Mouse (Mus musculus): ENCODE results near the gene Arhgap28.

Arhgap28 gene

DNA sequence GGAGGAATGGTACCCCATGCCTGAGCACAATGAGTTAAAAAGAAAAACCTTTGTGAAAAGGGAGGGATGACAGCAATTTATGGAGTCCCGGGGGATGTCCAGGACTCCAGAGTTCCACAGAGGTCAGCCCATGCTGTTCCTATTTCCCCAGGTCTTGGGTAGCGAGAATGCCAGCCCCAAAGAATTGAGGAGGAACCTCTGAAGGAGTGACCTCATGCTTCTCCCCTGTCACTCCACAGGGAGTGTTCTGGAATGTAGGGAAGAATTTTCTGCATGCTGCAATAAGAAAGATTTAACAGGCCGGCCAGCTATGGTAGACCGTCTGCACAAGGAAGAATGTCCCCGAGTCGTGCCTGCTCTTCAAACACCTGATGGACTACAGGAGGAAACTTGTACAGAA lies 72.5 kb downstream of the Arhgap28 start:
- DNase-seq (ENCODE audit: low spot score): no peak

DNA sequence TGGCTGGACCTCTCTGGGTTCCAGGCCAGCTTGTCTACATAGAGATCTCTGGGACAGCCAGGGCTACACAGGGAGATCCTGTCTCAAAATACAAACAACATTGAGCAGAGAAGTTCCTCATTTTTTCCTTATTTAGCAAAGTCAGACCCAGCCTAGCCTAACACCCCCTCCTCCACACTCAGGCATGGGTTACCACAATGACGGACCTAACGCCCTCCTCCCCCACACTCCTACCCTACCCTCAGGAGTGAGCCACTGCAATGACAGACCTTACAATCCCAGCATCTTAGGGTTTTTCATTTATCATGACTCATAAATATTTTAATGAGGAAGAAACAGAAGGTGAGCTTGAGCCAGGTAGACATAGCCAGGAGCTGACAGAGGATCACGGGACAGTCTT lies 73.0 kb downstream of the Arhgap28 start:
- DNase-seq (ENCODE audit: low spot score): no peak

DNA sequence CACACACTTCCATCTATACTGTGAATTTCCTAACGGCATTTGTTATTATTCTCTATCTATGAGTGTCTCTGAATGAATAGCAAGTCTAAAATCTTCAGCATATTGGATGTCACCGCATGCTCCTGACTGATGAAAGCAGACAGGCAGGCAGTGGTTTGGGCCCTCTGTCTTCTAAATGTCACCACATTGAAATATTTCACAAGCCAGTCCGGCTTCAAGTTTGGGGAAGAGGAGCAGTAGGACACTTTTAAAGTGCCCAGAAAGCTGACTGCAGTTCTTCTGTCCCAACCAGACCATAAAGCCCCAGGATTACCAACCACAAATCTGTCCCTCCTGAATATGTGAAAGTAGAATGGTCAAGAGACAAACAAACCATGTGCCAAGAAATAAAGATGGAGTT lies 73.5 kb downstream of the Arhgap28 start:
- DNase-seq (ENCODE audit: low spot score): no peak

DNA sequence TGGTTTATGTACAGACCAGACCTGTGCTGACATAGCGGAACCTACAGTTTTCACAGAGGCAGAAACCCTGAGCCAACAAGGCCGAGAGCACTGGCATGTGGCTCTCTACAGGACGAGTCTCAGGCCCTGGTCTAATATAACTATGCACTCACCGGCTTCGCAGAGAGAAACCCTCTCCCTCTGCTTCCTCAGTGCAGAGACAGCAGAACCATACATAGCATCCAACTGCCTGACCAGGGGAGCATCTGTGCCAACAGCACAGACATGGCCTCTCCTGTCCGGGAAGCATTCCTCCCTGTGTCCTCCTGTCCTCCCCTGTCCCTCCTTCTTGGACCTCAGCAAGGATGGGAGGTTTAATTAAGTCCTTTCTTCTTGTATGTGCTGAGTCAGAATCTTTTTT lies 75.6 kb downstream of the Arhgap28 start:
- DNase-seq (ENCODE audit: low spot score): no peak

DNA sequence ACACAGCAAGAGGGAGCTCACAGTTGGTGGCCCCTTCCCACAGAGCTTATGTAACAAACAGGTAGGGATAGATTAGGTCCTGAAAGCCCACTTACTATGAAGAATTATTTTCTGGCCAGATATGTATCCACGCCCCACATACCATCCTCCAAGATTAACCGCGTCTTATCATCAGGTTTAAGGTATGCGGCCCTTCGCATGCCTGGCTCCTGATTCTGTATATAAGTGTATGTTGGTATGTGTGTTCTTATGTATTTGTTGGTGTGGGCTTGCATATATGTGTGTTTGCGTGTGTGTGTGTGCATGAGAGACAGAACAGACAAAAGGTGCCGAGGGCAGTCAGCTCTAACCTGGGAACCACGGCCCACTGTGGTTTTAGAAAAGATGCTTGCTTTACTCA lies 76.1 kb downstream of the Arhgap28 start:
- no peak for DNase-seq (ENCODE audit: low spot score)

DNA sequence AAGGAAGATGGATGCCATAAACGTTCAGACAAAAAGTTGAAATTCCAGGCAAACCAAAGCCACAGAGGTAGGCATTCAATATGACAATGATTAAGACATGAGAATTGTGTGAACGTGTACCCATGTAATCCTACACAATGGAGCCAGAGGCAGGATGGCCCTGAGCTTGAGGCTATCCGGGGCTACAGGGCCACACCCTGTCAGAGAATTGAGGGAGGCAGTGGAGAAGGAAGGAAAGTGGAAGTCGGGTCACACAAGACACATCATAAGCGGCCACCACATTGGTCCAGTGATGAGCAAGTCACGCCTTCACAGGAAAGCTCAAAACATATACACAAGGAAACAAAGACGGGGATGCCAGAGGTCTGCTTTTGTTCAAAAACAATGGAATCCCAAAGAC lies 84.0 kb downstream of the Arhgap28 start:
- DNase-seq (ENCODE audit: low spot score): no peak

DNA sequence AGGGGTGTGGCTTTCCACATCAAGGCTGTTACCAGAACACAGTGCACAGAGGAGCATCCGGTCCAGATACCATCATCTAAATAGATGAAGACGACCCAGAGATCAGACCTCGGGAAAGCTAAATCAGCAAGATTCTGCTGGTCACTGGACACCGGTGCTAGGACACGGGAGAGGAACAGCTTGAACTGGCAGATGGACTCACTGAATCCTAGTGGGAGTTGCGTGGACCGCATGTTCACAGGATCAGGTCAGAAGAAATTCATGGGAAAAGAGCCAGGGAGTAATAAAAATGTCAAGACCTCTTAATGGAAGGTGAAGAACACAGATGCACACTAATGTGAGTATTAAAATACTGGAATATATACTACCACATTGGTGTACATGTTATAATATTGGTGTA lies 85.7 kb downstream of the Arhgap28 start:
- no peak for DNase-seq (ENCODE audit: low spot score)

DNA sequence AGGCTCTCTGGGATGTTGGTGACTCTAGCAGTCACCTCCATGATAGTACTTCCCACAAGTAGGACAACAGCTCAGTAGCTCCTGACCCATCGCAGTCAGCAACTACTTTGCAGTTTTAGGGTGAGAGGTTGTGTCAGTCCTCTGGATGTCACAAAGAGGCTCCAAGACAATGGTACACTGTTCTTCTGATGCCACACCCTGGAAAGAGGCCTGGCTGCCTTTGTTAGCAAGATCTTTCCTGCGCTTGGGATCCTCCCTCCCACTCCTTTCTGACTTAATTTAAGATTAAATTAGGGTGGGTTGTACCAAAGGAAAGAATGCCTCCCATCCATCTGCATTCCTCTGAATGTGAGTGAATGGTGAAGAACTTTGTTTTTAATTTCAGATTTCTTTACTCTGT lies 87.0 kb downstream of the Arhgap28 start:
- no peak for DNase-seq (ENCODE audit: low spot score)

DNA sequence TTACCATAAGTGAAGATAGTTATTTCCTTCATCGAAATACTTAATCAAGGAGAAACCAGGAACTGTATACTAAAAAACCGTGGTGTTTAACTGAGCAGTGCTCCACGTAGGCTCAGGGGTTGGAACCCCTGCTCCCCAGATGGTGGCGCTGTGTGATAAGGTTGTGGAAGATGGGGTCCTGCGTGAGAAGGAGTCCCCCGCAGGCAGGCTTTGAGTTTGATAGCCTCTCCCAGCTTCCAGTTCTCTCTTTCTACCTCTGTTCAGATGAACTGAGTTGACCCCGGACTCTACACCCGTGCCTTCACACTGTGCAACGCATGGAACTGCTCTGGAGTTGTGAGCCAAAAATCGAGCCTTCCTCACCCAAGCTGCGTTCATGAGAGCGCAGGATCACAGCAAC lies 91.3 kb downstream of the Arhgap28 start:
- DNase-seq (ENCODE audit: low spot score): no peak

DNA sequence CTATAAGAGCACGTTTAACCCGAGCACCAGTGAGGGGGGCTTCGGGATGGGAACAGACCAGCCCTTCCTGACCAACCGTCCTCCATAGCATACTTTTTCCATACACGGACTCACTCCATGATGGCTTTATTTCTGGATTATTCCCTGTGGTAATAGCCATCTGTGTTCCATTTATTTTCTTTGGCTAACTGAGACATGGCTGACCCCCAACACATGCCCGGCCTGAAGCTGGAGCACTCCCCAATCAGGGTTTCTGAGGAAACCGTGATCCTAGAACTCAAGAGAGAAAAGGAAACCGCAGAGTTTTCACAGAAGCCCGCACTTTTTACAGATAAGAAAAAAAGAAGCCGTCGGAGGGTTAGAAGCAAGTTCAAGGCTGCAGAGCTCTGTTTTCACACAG lies 91.9 kb downstream of the Arhgap28 start:
- DNase-seq (ENCODE audit: low spot score): no peak

DNA sequence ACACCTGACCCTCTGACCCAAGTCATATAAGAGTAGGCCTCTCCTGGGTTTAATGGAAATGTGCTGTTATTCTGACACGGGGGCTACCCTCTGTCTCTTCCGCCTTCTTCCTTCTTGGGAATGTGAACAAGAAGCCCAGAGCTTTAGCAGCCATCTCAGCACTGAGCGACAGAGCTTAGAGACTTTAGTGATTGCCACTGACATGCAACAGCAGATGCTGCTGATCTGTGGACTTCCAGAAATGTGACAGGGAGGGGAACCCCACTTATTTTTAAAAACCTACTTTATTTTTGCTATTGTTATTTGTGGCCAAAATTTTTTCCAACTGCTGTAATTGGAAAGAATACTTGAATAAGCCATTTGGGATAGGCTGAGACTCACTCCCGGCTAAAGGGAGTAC lies 95.4 kb downstream of the Arhgap28 start:
- DNase-seq (ENCODE audit: low spot score): no peak

DNA sequence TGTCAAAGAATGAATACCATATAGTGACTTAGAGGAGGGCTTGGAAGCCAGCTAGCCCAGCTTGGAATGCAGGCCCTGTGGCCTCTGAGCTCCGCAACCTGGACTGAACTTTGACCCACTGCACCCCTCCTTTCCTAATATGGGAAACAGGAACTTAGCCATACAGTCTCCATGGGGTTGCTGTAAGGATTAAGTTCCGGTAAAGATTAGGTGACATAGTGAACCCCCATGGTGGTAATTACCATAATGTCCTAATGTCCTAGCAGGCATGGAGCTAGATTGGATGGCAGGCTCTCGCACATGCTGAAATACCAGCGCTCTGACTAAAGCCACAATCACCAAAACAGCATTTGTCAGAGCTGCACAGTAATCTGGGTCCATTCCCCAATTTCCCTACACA lies 95.8 kb downstream of the Arhgap28 start:
- DNase-seq (ENCODE audit: low spot score): no peak

DNA sequence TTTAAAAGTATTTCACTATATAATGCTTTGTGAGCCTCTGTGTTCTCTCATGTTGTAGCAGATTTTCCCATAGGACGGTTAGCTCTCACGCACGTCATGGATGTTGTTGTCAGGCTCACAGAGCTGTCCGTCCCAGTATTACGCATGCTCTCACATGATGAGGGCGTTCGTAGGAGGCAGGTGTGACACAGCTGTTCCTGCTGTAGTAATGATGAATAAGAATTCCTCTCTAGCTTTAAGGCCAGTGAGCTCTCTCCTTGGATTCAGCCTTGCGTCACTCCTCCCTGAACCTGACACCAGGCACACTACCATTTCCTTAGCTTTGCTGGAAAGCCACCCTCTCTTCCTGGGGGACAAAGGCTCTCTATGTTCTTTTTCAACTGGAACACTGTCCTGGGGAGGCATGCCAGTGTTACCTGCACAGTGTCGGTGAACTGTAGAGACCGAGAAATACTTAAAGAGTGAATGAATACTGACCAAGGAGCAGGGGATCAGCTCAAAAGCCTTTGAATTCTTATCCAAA lies 96.3 kb downstream of the Arhgap28 start:
- no peak for DNase-seq (ENCODE audit: low spot score)

DNA sequence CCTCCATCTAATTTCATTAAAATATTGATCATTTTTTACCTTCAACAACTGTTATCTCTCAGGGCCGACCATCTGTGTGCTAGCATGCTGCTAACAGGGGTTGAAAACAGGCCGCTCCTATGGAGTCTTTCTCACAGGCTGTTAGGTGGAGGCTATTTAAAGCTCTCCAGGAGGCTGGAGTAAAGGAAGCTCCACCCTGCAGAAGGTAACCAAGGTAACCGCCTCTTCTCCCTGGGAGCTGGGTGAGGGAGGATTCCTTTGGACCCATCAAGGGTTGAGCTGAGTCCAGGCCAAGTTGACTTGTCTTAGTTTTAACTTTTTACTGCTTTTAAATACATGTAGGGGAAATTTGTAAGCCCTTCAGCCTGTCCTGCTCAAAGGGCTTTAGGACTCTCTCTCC lies 97.7 kb downstream of the Arhgap28 start:
- no peak for DNase-seq (ENCODE audit: low spot score)

DNA sequence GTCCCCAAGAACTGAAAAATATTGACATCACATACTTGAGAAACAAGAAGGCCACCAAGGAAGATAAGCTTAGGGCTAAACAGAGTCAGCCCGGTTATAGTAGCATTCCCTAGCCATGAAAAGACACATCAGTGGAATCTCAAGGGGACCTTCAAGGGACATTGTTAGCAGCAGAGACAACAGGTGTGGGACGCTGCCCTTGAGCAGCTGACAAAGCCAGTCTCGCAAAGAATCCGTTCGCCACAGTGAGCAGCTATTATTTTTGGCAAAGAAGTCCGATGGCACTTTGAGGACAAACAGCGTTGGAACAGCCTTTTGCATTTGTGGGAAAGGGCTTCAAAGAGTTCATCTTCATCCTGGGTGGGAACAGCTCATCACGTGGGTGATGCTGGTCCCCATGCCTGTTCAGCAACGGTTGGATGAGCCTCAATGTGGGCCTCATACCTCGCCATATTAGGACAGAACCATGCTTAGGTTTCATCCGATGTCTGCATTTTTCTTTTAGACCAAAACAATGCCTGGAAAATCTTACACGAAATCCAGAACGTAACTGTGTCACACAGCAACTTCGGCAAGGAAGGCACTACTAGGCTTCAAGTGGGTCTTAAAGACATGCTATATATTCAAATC lies 99.5 kb downstream of the Arhgap28 start:
- DNase-seq (ENCODE audit: low spot score): no peak

DNA sequence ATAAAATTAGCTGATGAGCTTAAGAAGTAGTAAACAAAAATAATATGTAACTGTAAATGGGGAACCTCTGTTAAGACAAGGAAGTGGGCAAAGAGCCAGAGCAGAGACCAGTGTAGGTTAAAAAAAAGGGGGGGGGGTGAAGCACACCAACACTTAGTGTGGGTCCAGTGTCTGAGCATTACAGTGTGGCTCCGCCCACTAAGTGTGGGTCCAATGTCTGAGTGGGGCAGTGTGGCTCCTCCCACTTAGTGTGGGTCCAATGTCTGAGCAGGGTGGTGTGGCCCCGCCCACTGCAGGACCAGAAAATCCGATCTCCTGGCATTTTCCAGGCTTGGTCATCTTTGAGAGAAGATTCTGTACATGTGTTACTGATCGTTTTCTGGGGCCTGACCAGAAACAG lies 101.1 kb downstream of the Arhgap28 start:
- DNase-seq (ENCODE audit: low spot score): no peak

DNA sequence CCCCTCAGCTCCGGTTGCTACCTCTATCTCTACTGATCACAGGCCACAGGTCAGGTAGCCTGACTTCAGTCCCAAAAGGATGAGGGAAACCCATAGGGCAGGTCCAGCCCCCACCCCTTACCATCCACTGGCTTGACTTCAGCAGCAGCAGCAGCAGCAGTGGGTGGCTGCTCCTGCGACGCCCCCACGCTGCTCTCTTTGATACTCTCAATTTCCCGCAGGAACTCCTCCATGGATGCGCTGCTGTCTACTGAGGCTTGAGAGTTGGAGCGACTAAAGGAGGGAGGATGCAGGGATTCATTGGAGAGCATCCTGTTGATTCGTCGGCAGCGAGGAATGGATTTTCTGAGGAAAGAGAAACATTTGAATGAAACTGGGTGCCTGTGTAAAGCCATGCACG lies 102.8 kb downstream of the Arhgap28 start:
- DNase-seq (ENCODE audit: low spot score): no peak

DNA sequence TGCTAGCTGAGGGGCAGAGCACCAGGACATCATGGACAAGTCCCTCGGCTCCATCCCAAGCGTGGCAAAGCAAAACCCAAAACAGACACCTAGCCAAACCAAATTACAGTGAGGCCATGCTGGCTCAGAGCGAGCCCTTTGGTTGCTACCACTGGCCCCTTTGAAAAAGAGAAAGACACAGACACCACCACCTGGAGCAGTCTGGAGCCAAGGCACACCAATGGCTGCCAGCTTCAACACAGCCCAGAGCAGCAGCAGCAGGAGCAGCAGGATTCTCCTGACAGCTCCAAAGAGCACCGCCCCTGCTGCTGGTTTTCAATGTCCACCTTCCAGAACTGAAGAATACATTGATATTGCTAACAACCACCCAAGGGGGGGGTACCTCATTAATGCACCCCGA lies 104.5 kb downstream of the Arhgap28 start:
- DNase-seq (ENCODE audit: low spot score): no peak

DNA sequence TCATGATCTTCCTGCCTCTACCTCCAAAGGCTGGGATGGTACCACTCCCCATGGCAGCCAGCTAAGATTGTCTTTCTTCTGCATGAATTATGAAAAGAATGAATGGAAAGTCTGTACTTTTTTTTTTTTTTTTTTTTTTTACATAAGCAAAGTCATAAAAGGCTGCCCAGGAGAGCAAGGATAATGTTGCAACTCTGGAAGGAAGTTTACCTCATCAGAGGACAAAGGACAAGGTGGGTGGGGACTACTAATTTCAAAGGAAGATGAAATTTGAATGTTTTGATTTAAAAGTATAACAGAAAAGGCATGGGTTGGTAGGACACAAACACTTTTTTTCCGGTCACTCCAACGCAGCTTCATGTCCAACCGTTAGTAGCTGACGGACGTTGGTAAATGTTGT lies 107.5 kb downstream of the Arhgap28 start:
- no peak for DNase-seq (ENCODE audit: low spot score)

DNA sequence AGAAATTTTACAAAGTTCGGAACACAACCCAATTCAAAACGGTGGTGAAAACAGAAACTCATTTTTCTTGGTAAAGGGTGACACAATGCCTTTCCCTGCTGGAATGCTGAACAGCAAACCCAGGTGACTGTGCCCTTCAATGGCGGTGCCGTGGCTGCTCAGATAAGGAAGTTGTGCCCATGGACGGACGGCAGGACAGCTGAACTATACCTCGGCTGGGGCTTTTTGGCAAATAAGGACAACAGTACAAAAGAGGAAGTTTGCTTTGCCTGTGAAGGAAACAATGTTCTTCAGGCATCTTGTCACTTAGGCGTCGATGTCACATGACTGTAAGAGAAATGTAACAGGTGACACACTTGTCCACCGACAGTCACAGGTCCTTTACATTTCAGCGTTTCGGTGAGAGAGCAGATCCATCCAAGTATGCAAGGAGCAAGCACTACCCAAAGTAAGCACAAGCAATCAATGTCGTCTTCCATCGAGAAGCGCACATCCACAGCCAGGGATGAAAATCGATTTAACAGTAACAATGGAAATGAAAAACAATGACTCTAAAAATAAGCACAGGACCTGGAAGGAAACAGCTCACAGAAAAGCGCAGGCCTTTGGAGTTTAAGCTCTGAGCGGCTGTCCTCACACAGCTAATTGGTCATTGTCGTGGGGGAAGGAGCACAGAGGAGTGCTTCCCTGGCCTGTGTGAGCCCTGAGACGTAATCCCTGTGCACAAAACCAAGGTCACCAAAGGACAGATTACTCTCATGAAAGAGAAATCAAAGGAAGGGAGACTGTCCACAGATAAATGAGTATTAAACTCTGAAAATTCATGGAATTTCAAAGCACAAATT lies 114.2 kb downstream of the Arhgap28 start:
- DNase-seq (ENCODE audit: low spot score): no peak

DNA sequence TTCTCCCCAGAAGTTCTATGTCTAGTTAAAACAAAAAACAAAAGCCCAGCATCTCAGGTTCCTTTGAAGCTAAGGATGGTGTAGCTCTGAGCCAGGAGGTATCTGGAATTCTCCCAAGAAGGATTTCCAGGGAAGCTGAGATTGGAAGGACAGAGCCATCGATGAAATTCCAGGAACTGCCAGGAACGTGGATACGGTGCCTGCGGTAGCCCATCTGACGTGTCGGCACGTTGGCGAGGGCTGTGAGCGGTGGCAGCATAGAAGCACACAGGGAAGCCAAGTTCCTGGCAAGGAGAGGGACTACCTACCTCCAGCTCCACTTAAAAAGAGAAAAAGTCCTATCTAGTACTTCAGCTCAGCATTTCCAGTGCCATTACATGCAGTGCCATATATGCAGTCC lies 115.8 kb downstream of the Arhgap28 start:
- no peak for DNase-seq (ENCODE audit: low spot score)

DNA sequence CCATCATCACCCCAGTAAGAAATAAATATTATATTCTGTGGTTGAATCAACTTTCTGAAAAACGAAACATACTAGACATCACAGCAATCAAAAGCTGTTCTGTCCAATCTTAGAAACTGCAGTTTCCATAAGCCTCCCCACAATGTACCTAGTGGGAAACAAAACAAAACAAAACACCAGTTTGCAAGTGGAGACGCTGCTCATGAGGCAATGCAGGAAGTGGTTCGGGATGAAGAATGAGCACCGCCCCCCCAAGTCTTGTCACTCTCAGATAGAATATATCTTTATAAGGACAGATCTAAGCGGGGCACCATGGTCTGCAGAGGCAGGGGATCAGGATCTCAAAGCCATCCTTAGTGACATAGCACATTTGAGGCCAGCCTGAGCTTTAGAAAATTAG lies 117.6 kb downstream of the Arhgap28 start:
- DNase-seq (ENCODE audit: low spot score): no peak

DNA sequence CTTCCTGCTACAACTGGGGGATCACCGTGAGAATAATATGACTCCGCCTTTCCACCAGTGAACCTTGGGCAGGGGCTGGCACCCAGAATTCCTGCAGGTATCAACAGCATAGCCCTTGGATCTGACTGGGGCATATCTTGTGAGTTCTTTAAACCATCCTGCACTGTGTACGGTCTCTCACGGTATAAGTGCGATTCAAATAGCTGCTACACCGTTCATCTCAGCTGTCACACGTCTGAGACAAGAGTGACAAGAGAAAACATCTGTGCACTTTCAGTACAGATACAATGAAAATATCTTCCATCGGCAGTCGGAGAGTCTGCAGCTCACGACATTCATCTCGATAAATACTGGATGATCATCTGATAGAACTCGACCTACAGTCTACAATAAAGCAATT lies 126.3 kb downstream of the Arhgap28 start:
- DNase-seq (ENCODE audit: low spot score): no peak

Data from c-Kit-positive CD71-positive TER-119-positive erythroid progenitor cells, embryonic 14.5 days (primary cell).